Mouse (Mus musculus) cerebellum, postnatal 36 days (tissue): ENCODE data around the gene Gm773.
"Not testable (repeated sequence)": the region's sequence is repeated elsewhere in the genome, so short reads cannot be mapped to it uniquely, and the experiment has no call there.

ENCODE experiments used
- DNase-seq, 2 experiments: peaks; one replicate each; pipeline ENCODE4 v3.0.0; 2021 to 2022; ENCODE audit warnings: mixed read lengths in 2 of 2

The Gm773 gene

DNA sequence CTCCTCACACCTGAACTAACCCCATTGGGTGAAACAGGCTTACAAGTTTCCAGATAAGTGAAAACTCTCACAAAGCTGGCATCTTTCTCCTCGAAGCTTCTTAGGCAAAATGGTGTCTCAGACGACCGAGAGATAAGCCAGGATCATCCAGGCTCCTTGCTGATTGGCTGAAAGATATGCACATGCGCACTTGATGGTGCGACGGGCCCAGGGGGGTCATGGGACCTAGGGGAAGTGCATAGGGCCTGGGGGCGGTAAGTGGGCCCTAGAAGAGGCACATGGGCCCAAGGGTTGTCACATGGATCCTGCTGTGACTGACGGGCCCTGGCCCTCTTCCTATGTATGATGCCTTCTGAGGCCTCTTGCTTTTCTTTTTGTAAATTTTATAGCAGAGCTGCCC is at the start of gene Gm773:
Gene Gm773, minus strand, starts transcription at position 111 of the 400 bp plus-strand sequence.
- no peak for DNase-seq

- not testable (repeated sequence) for DNase-seq
Measured at GRCm38 (mm10) chrX:56186449-56186848, 26.2 kb downstream of the Gm773 start.

DNA sequence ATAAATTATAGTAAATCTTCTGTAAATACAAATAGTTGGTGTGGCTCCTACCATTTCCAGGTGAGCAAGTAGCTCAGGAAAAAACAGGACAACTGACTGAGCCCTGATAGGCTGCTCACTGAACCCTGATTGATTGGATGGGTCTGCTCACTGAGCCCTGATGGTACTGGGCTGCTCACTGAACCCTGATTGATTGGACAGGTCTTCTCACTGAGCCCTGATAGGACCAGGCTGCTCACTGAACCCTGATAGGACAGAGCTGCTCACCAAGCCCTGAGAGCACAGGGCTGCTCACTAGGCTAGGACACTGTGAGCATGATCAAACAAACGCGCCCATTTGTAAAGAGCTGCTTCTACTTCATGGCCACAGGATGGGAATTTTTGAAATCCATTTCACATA is 61.3 kb downstream of the Gm773 start:
- no peak for DNase-seq
